Mouse (Mus musculus): ENCODE data around the gene Slc35a5.

Gene Slc35a5

GRCm38 (mm10) chr16:45158522-45159388 lies at the start of gene Slc35a5, which contains the start of gene Atg3:
Slc35a5 (minus strand) TSS chr16:45158706.
Atg3 (plus strand) TSS chr16:45158785.
- DNase-seq (ENCODE audit: low read depth, low spot score) = peak; percentile 97

GRCm38 (mm10) chr16:45204859-45205670 lies 46.6 kb upstream of the Slc35a5 start:
- no peak for DNase-seq (ENCODE audit: low read depth, low spot score)

- no peak for DNase-seq (ENCODE audit: low read depth, low spot score)
These were observed 45.9 kb upstream of the Slc35a5 start for GRCm38 (mm10) chr16:45204438-45204837.

- no peak for DNase-seq (ENCODE audit: low read depth, low spot score)
These were observed 42.9 kb upstream of the Slc35a5 start for GRCm38 (mm10) chr16:45201395-45201794.

- DNase-seq (ENCODE audit: low read depth, low spot score) = peak; percentile 75
These were observed 38.3 kb upstream of the Slc35a5 start for GRCm38 (mm10) chr16:45196816-45197215.

GRCm38 (mm10) chr16:45192613-45193012 lies 34.1 kb upstream of the Slc35a5 start:
- DNase-seq (ENCODE audit: low read depth, low spot score) = peak; percentile 83

- no peak for DNase-seq (ENCODE audit: low read depth, low spot score)
These were observed 23.3 kb upstream of the Slc35a5 start for GRCm38 (mm10) chr16:45181824-45182223.

- no peak for DNase-seq (ENCODE audit: low read depth, low spot score)
These were observed 20.0 kb upstream of the Slc35a5 start for GRCm38 (mm10) chr16:45178552-45178951.

- no peak for DNase-seq (ENCODE audit: low read depth, low spot score)
These were observed 847 bp upstream of the Slc35a5 start for GRCm38 (mm10) chr16:45159389-45159716.

GRCm38 (mm10) chr16:45158136-45158521 lies 377 bp downstream of the Slc35a5 start:
- peak; percentile 82 for DNase-seq (ENCODE audit: low read depth, low spot score)

GRCm38 (mm10) chr16:45154741-45155250 lies 3.7 kb downstream of the Slc35a5 start:
- no peak for DNase-seq (ENCODE audit: low read depth, low spot score)

- DNase-seq (ENCODE audit: low read depth, low spot score) = no peak
These were observed 9.9 kb downstream of the Slc35a5 start for GRCm38 (mm10) chr16:45148488-45149082.

- no peak for DNase-seq (ENCODE audit: low read depth, low spot score)
These were observed 13.4 kb downstream of the Slc35a5 start for GRCm38 (mm10) chr16:45145119-45145518.

- DNase-seq (ENCODE audit: low read depth, low spot score) = no peak
These were observed 15.9 kb downstream of the Slc35a5 start for GRCm38 (mm10) chr16:45142565-45142964.

- no peak for DNase-seq (ENCODE audit: low read depth, low spot score)
These were observed 16.8 kb downstream of the Slc35a5 start for GRCm38 (mm10) chr16:45141711-45142110.

- no peak for DNase-seq (ENCODE audit: low read depth, low spot score)
These were observed 30.4 kb downstream of the Slc35a5 start for GRCm38 (mm10) chr16:45127936-45128710.

- DNase-seq (ENCODE audit: low read depth, low spot score) = no peak
These were observed 34.0 kb downstream of the Slc35a5 start for GRCm38 (mm10) chr16:45124230-45125203.

- DNase-seq (ENCODE audit: low read depth, low spot score) = peak; percentile 32
These were observed 35.9 kb downstream of the Slc35a5 start for GRCm38 (mm10) chr16:45122571-45122970.

GRCm38 (mm10) chr16:45120844-45121425 lies 37.6 kb downstream of the Slc35a5 start:
- no peak for DNase-seq (ENCODE audit: low read depth, low spot score)

- DNase-seq (ENCODE audit: low read depth, low spot score) = no peak
These were observed 39.7 kb downstream of the Slc35a5 start for GRCm38 (mm10) chr16:45118760-45119159.
